Mouse (Mus musculus): Measurements from ENCODE around the gene Pnma1. TPM values are rescaled to one million over a fixed set of nuclear protein-coding genes. Genes with fewer than 3 reads are reported as not detected.
A peak's percentile ranks its signal among the peaks of the same experiment; 100 is the strongest.

The Pnma1 gene
- under 1 TPM in 1 of 2 experiments, not detected in 1; 0.11 TPM for total RNA-seq (2021)
- long read RNA-seq, experiment 1: 0 reads
- long read RNA-seq, experiment 2: 0 reads

GRCm38 (mm10) chr12:84147954-84148621 is at the start of gene Pnma1:
TSS of gene Pnma1 (minus strand) at chr12:84148489.
- DNase-seq (ENCODE audit: low spot score): peak; percentile 61

- no peak for DNase-seq (ENCODE audit: low spot score)
Measured at GRCm38 (mm10) chr12:84195195-84195594, 46.9 kb upstream of the Pnma1 start.

- DNase-seq (ENCODE audit: low spot score): no peak
Measured at GRCm38 (mm10) chr12:84194400-84195109, 46.3 kb upstream of the Pnma1 start.

GRCm38 (mm10) chr12:84193642-84194399 is 45.5 kb upstream of the Pnma1 start:
- DNase-seq (ENCODE audit: low spot score): peak; percentile 93

- peak; percentile 67 for DNase-seq (ENCODE audit: low spot score)
Measured at GRCm38 (mm10) chr12:84192741-84193641, 44.7 kb upstream of the Pnma1 start.

- DNase-seq (ENCODE audit: low spot score): no peak
Measured at GRCm38 (mm10) chr12:84192280-84192679, 44.0 kb upstream of the Pnma1 start.

- no peak for DNase-seq (ENCODE audit: low spot score)
Measured at GRCm38 (mm10) chr12:84191770-84192169, 43.5 kb upstream of the Pnma1 start.

GRCm38 (mm10) chr12:84191190-84191589 is 42.9 kb upstream of the Pnma1 start:
- DNase-seq (ENCODE audit: low spot score): no peak

GRCm38 (mm10) chr12:84190151-84190820 is 42.0 kb upstream of the Pnma1 start:
- DNase-seq (ENCODE audit: low spot score): no peak

GRCm38 (mm10) chr12:84188881-84189444 is 40.7 kb upstream of the Pnma1 start:
- no peak for DNase-seq (ENCODE audit: low spot score)

- no peak for DNase-seq (ENCODE audit: low spot score)
Measured at GRCm38 (mm10) chr12:84187752-84188601, 39.7 kb upstream of the Pnma1 start.

- no peak for DNase-seq (ENCODE audit: low spot score)
Measured at GRCm38 (mm10) chr12:84186950-84187349, 38.7 kb upstream of the Pnma1 start.

- no peak for DNase-seq (ENCODE audit: low spot score)
Measured at GRCm38 (mm10) chr12:84186536-84186935, 38.2 kb upstream of the Pnma1 start.

GRCm38 (mm10) chr12:84185547-84185946 is 37.3 kb upstream of the Pnma1 start:
- no peak for DNase-seq (ENCODE audit: low spot score)

GRCm38 (mm10) chr12:84184979-84185378 is 36.7 kb upstream of the Pnma1 start:
- no peak for DNase-seq (ENCODE audit: low spot score)

- no peak for DNase-seq (ENCODE audit: low spot score)
Measured at GRCm38 (mm10) chr12:84181999-84182398, 33.7 kb upstream of the Pnma1 start.

- peak; percentile 68 for DNase-seq (ENCODE audit: low spot score)
Measured at GRCm38 (mm10) chr12:84180701-84181435, 32.6 kb upstream of the Pnma1 start.

- DNase-seq (ENCODE audit: low spot score): no peak
Measured at GRCm38 (mm10) chr12:84180090-84180489, 31.8 kb upstream of the Pnma1 start.
